Mouse (Mus musculus) stomach, postnatal 0 days (tissue): ENCODE data around the gene Lipk. TPM values are rescaled to one million over a fixed set of nuclear protein-coding genes. Genes with fewer than 3 reads are reported as not detected.

Experiments used
- ATAC-seq: fragments of 200-750 bp; cut with Nextera tagmentation; 2 replicates; pipeline ENCODE4 v1.8.0; 2017; ENCODE audit not compliant: low FRiP score, low TSS enrichment
- DNase-seq: peaks from one replicate; pipeline ENCODE4 v3.0.0-alpha.2; 2016; ENCODE audit warnings: low spot score
- H3K27ac ChIP-seq: fragments of 300-500 bp; sonication (generic); replicated peaks from 2 replicates; pipeline ENCODE4 v1.5.1; 2014; ENCODE audit warnings: mild to moderate bottlenecking, control low read depth
- H3K27me3 ChIP-seq: fragments of 300-500 bp; sonication (generic); 2 replicates; pipeline ENCODE4 v1.6.1; 2014; ENCODE audit warnings: low read length; ENCODE audit not compliant: control insufficient read depth, insufficient read depth
- H3K36me3 ChIP-seq: fragments of 300-500 bp; sonication (generic); 2 replicates; pipeline ENCODE4 v1.6.1; 2014; ENCODE audit warnings: low read length, mixed read lengths; ENCODE audit not compliant: control insufficient read depth, insufficient read depth
- H3K4me1 ChIP-seq: fragments of 300-500 bp; sonication (generic); replicated peaks from 2 replicates; pipeline ENCODE4 v1.6.1; 2014; ENCODE audit warnings: antibody characterized with exemption; ENCODE audit not compliant: control insufficient read depth, insufficient read depth
- H3K4me2 ChIP-seq: fragments of 300-500 bp; sonication (generic); replicated peaks from 2 replicates; pipeline ENCODE4 v1.6.1; 2014; ENCODE audit warnings: low read depth, mild to moderate bottlenecking, control low read depth, moderate library complexity
- H3K4me3 ChIP-seq: fragments of 300-500 bp; sonication (generic); 2 replicates; pipeline ENCODE4 v1.5.1; 2014; ENCODE audit warnings: low read depth, low read length, control low read depth
- H3K9ac ChIP-seq: fragments of 300-500 bp; sonication (generic); 2 replicates; pipeline ENCODE4 v1.6.1; 2014; ENCODE audit warnings: mild to moderate bottlenecking, low read length, control low read depth, mixed read lengths
- H3K9me3 ChIP-seq: fragments of 300-500 bp; sonication (generic); 2 replicates; pipeline ENCODE4 v1.6.1; 2016; ENCODE audit warnings: low read length; ENCODE audit not compliant: control insufficient read depth
- CTCF ChIP-seq: IDR thresholded peaks from 2 replicates; pipeline ENCODE4 v1.5.1; 2016; ENCODE audit warnings: antibody characterized with exemption, low read depth, mild to moderate bottlenecking, moderate library complexity
- EP300 ChIP-seq: optimal IDR thresholded peaks from 2 replicates; pipeline ENCODE3; 2016; ENCODE audit warnings: antibody characterized with exemption
- WGBS: fragments of 180-500 bp; shearing (Covaris S2); extraction: QIAGEN DNeasy Blood & Tissue Kit; methylation state at CpG from one replicate; pipeline ENCODE4 v1.1.7; 2014; 5-methylcytosine and 5-hydroxymethylcytosine counted together
- polyA plus RNA-seq: library from polyadenylated mRNA; unstranded; fragments of >200 nt; fragmentation: Nextera tagmentation; extraction: Ambion mirVana; gene quantifications from 2 replicates; pipeline ENCODE4 v1.2.1, GENCODE M21; 2015

The Lipk gene
- polyA plus RNA-seq, 1 experiment from 2014 or later, result 35.0 TPM

DNA sequence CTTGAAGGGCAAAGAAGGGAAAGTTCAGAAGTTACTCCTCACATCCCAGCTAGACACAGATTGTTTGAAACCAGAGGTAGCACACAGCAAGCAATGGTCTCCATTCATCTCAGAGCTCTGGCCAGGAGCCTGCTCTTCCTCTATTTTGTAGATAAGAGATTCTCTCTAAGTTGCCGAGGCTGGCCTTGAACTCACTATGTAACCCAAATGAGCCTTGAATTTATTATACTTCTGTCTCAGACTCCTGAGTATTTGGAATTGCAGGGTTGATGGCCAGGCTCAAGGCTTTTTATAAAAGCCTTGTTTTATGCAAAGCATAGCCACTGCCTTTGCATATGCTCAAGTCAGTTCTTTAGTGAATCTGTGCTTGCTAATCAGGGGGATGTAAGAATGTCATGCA lies 31.6 kb downstream of the Lipk start:
- Histone ChIP-seq H3K9me3 (no peaks in the 10 kb centered on the region), H3K4me2 (no peak overlapping the region), H3K27me3 (no peaks in the 10 kb centered on the region), H3K4me1 (no peaks in the 10 kb centered on the region), H3K27ac (no peak overlapping the region), H3K9ac (no peak overlapping the region), H3K36me3 (no peaks in the 10 kb centered on the region), H3K4me3 (no peak overlapping the region)
- WGBS, result 62% methylated on average over 1 of the region's 1 CpGs
- no peak for TF ChIP-seq EP300
- TF ChIP-seq CTCF, result no peak
- DNase-seq, result no peak
- no peak for ATAC-seq

DNA sequence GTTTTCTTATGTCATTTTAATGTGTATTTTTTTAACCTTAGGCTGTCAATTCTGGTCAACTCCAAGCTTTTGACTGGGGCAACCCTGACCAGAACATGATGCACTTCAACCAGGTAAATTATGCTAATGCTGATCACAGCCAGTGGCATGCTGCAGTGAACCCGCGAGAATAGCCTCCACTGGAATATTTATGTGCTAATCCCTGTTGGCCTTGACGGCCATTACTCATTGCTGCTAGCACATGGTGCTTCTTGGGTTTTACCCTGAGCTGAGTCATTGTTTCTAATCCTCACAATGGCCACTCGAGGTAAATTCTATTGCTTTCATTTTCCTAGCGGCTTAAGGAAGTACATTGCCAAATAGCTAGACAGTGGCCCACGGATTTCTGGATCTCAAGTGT lies 34.9 kb downstream of the Lipk start:
- no peak overlapping the region for H3K4me3 ChIP-seq
- H3K4me2 ChIP-seq, result no peak overlapping the region
- WGBS, result 43% methylated on average over 6 of the region's 6 CpGs
- H3K36me3 ChIP-seq, result no peaks in the 10 kb centered on the region
- ATAC-seq, result no peak
- H3K27me3 ChIP-seq, result no peaks in the 10 kb centered on the region
- no peak for DNase-seq
- H3K9ac ChIP-seq, result no peak overlapping the region
- TF ChIP-seq EP300, result no peak
- no peak overlapping the region for H3K27ac ChIP-seq
- no peaks in the 10 kb centered on the region for H3K9me3 ChIP-seq
- H3K4me1 ChIP-seq, result no peaks in the 10 kb centered on the region

DNA sequence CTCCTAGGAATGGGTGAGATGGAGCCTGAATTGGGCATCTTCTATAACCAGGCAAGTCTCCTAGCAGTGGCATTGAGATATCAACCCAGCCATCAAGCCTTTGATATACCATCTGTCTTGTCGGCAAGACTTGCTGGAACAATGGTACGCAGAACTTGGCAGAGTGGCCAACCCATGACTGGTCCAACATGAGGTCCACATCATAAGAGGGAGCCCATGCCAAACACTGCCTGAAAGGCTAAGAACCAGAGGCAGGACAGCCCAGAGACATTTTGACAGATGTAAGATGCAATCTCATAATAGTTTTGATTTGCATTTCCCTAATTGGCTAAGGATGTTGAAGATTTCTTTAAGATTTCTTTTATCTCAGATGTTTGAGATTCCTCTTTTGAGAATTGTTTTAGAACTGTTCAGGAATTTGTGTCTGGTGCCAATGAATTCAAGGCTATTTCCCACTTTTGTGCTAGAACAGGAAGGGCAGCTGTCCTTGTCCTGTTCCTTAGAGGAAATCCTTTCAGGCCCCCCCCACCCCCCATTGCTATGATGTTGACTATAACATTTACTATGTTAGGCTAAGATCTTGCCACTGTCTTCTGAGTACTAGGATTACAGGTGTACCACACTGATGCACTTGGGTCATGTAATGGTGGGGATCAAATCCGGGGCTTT lies 41.4 kb downstream of the Lipk start:
- DNase-seq (no peak), ATAC-seq (no peak)
- Histone ChIP-seq H3K9me3 (no peaks in the 10 kb centered on the region), H3K27ac (no peak overlapping the region), H3K4me2 (no peak overlapping the region), H3K4me3 (no peak overlapping the region), H3K36me3 (no peaks in the 10 kb centered on the region), H3K27me3 (no peaks in the 10 kb centered on the region), H3K4me1 (no peaks in the 10 kb centered on the region), H3K9ac (no peak overlapping the region)
- 84% methylated on average over 3 of the region's 3 CpGs for WGBS
- no peak for TF ChIP-seq CTCF
- TF ChIP-seq EP300, result no peak

DNA sequence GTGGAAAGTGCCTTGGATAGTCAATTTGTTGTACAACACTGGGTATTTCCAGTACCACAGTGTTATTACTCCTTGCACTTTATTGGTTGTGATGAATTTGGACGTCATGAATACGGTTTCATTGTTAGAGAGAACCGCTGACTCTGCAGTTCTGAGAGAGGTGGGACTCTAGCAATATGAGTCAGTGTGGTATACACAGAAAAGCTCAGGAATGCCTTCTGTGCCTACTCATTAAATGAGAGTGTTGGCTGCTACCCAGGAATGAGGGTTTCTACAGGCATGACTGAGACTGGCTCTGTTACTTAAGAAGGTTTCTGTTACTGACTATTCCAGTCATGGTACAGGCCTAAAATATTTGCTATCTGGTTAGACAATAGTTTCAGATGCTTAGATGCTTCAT lies 43.4 kb downstream of the Lipk start:
- WGBS, result 59% methylated on average over 3 of the region's 3 CpGs
- no peaks in the 10 kb centered on the region for H3K27me3 ChIP-seq
- no peak overlapping the region for H3K4me3 ChIP-seq
- TF ChIP-seq EP300, result no peak
- no peak for TF ChIP-seq CTCF
- H3K9ac ChIP-seq, result no peak overlapping the region
- no peak overlapping the region for H3K27ac ChIP-seq
- no peaks in the 10 kb centered on the region for H3K4me1 ChIP-seq
- no peak for DNase-seq
- no peaks in the 10 kb centered on the region for H3K36me3 ChIP-seq
- no peaks in the 10 kb centered on the region for H3K9me3 ChIP-seq
- H3K4me2 ChIP-seq, result no peak overlapping the region
- peak; percentile 64; the same call in 1 of the 2 replicates for ATAC-seq

DNA sequence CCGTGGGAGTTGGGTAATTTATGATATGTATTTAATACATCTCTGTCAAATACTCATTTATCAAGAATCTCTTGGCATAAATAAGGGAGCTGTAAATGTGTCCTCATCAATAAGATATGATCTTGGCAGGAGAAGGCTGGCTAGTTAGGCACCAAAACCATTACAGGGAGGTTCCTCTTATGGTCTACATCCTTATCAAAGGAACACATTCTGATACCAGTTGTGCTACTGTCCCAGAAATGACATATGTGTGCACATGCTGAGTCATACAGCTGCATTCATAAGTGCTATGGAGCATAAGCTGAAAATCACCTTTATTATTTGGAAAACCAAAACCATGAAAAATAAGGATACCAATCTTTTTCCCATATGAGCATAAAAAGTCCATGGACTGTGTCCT lies 55.5 kb downstream of the Lipk start:
- TF ChIP-seq CTCF (no peak), EP300 (no peak)
- H3K9ac ChIP-seq, result no peak overlapping the region
- ATAC-seq (no peak), DNase-seq (no peak)
- no peak overlapping the region for H3K4me2 ChIP-seq
- H3K27ac ChIP-seq, result no peak overlapping the region
- no peaks in the 10 kb centered on the region for H3K9me3 ChIP-seq
- 0 out of 2 replicates have a peak, but pooled peaks cover 2% of the 10 kb centered on the region for H3K4me1 ChIP-seq
- H3K4me3 ChIP-seq, result no peak overlapping the region
- 50% methylated on average over 1 of the region's 1 CpGs for WGBS
- no peaks in the 10 kb centered on the region for H3K27me3 ChIP-seq
- H3K36me3 ChIP-seq, result no peaks in the 10 kb centered on the region

DNA sequence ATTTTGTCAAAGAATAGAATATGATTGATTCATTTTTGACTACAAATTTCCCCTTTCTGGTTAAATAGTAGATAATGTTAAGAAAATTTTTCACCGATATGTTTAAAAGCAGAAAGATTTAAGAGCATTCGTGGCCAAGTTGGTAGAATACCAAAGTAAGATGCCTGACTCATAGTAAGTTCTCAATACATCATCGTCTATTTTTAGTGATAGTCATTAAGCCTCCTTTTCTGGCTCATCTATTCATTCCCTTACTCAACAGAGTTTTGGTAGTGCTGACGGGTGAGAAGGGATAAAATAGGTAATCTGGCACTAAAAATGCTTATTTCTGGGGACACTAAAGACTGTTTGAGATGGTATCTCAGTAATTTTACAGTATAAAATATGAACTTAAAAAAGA lies 56.0 kb downstream of the Lipk start:
- TF ChIP-seq EP300 (no peak), CTCF (no peak)
- no peak for ATAC-seq
- H3K27ac ChIP-seq, result no peak overlapping the region
- DNase-seq, result no peak
- H3K27me3 ChIP-seq, result no peaks in the 10 kb centered on the region
- no peaks in the 10 kb centered on the region for H3K9me3 ChIP-seq
- no peak overlapping the region for H3K9ac ChIP-seq
- H3K4me3 ChIP-seq, result no peak overlapping the region
- no peak overlapping the region for H3K4me2 ChIP-seq
- H3K4me1 ChIP-seq, result 0 out of 2 replicates have a peak, but pooled peaks cover 2% of the 10 kb centered on the region
- WGBS, result 61% methylated on average over 4 of the region's 4 CpGs
- H3K36me3 ChIP-seq, result no peaks in the 10 kb centered on the region
